Mouse (Mus musculus) brown adipose tissue, adult 24 weeks (tissue): ENCODE results near the gene E2f2. TPM values are rescaled to one million over a fixed set of nuclear protein-coding genes. Genes with fewer than 3 reads are reported as not detected.

Experiments
- polyA plus RNA-seq: library from polyadenylated mRNA; stranded (reverse); fragments of >200 nt; gene quantifications from 2 replicates; pipeline ENCODE4 v1.2.4, GENCODE M21; 2012; ENCODE audit not compliant: missing spikeins, insufficient read depth, insufficient read length

The E2f2 gene
- polyA plus RNA-seq, 1 experiment = 6.4 TPM

Other genes with a start within 250 kb of the E2f2 start
- 45.1 and 79.9 TPM in 2 replicates for gene Hmgcl, start 225.9 kb upstream of the E2f2 start, polyA plus RNA-seq
- 40.3 and 53.3 TPM in 2 replicates for gene Gale, start 208.7 kb upstream of the E2f2 start, polyA plus RNA-seq
- gene Lypla2, start 199.8 kb upstream of the E2f2 start, polyA plus RNA-seq = 29.3 and 29.8 TPM in 2 replicates
- 20.3 and 31.3 TPM in 2 replicates for gene Pithd1, start 185.1 kb upstream of the E2f2 start, polyA plus RNA-seq
- gene Eloa, start 150.6 kb upstream of the E2f2 start, polyA plus RNA-seq = 28.3 and 33.8 TPM in 2 replicates
- 772 and 1,311 TPM in 2 replicates for gene Rpl11, start 119.0 kb upstream of the E2f2 start, polyA plus RNA-seq
- gene Id3, start 28.9 kb upstream of the E2f2 start, polyA plus RNA-seq = 75.0 and 78.1 TPM in 2 replicates
- 1.0 and 1.2 TPM in 2 replicates for gene Asap3, start 34.0 kb downstream of the E2f2 start, polyA plus RNA-seq
- 10.3 and 11.6 TPM in 2 replicates for gene Tcea3, start 75.3 kb downstream of the E2f2 start, polyA plus RNA-seq
- gene Zfp46, start 112.3 kb downstream of the E2f2 start, polyA plus RNA-seq = 3.9 and 6.9 TPM in 2 replicates
- gene Hnrnpr, start 138.5 kb downstream of the E2f2 start, polyA plus RNA-seq = 34.6 and 36.9 TPM in 2 replicates